Mouse (Mus musculus): ENCODE results near the gene Ankzf1.

The Ankzf1 gene
- long read RNA-seq, experiment 1, transcript Ankzf1-208 (13 exons, 2,739 nt) = major isoform, 7 of 15 reads
- long read RNA-seq, experiment 1, partial matches to known transcripts = 3 of 15 reads
- long read RNA-seq, experiment 1, other reads (novel, unspliced or antisense) = 5 of 15 reads
- long read RNA-seq, experiment 2, partial matches to known transcripts = 6 of 19 reads
- long read RNA-seq, experiment 2, other reads (novel, unspliced or antisense) = 7 of 19 reads

DNA sequence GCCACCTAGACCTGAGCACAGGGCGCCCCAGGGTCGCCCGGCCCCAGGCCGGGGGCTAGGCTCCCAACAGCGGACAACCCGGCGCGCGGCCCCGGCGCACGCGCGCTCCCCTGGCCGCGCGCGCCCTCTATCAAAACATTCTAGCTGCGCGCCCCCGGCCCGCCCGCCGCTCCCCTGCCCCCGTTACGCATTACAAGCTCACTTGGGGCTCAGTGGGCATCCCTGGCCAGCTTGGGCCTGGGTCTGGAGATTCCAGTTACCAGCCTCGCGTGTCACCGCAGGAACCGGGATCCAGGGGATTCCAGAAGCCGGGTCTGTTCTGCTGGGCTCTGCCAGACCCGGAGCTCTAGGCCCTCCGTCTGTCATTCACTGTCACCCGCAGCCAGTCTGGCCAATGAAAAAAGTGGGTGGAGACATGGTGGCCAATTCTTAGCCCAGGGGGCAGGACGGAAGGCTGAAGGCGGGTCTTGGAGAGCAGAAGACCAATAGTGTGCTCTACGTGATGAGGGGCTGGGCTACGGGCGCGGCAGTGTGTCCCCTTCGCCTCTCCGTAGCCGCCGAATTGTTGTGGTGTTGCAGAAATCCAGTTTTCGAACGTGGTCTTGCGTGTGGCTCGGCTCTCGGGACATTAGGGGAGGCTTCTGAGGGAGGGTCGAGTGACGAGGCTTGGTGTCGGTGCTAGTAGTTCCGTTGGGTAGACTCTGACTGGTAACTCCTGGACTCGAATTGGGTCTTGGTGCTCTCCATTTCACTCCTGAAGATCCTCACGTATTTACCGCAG, at the start of gene Ankzf1, which contains the start of gene Atg9a:
Gene Ankzf1 (plus strand): TSS at position 530 of the 781 bp plus-strand sequence.
Gene Atg9a (minus strand): TSS at position 575 of the 781 bp plus-strand sequence.
- intact Hi-C loops (cut with DNase I) = no loop called here

DNA sequence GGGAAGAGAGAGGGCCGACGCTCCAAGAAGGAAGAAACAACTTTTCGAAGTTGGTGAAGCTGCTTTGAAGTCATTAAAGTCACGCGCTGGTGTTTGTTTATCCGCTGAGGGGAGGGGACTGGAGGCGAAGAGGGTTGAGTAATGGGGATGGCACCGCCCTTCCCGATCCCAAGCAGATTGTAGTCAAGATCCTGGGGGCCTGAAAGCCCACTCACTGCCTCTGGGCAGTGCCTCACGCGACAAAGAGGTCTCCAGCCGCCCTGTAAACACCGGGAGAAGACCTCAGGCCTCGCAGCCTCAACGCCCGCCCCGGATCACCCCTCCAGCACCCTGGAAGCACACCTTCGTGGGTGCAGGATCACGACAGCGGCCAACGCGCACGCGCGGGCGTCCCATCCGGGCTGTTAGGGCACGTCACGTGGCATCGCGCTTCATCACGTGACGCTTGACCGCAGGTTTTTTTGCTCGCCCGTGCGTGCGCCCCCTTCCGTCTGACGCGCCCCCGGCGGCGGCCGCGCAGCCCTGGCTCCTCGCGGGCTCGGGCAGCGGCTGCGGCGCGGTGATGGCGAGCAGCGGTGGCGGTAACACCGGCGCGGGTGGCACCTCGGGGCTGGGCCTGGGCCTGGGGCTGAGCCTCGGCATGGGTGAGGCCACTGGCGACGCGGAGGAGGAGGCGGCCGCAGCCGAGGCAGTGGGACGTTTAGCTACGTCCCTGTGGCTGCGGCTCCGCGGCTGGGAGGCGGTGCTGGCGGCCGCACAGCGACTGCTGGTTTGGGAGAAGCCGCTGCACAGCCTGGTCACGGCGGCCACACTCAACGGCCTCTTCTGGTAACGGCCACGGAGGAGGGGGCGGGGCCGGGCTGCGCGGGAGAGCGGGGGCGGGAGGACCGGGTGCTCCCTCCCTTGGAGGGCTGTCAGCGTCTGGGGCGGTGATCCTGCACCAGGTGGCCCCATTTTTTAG, 49.4 kb upstream of the Ankzf1 start, which contains the start of the genes Cnppd1 and Retreg2:
Gene Cnppd1 (minus strand): TSS at position 411 of the 961 bp plus-strand sequence.
Gene Retreg2 (plus strand): TSS at position 478 of the 961 bp plus-strand sequence.
- intact Hi-C loops (cut with DNase I) = no loop called here

DNA sequence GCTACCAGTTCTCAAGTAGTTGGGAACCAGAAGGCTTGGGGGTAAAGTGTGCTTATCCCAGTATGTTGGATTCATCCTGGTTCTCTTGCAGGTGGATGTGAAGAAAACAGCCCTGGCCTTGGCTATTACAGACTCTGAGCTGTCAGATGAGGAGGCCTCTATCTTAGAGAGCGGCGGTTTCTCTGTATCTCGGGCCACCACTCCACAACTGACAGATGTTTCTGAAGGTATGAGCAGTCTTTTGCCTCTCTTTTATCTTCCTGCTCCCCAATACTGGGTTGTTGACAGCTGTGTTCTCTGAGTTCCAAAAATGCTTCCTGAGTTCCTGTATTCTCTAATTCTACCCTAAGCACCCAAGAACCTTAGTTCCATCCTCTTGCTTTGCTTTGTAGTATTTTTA, 46.4 kb upstream of the Ankzf1 start:
- intact Hi-C loops (cut with DNase I) = no loop called here

DNA sequence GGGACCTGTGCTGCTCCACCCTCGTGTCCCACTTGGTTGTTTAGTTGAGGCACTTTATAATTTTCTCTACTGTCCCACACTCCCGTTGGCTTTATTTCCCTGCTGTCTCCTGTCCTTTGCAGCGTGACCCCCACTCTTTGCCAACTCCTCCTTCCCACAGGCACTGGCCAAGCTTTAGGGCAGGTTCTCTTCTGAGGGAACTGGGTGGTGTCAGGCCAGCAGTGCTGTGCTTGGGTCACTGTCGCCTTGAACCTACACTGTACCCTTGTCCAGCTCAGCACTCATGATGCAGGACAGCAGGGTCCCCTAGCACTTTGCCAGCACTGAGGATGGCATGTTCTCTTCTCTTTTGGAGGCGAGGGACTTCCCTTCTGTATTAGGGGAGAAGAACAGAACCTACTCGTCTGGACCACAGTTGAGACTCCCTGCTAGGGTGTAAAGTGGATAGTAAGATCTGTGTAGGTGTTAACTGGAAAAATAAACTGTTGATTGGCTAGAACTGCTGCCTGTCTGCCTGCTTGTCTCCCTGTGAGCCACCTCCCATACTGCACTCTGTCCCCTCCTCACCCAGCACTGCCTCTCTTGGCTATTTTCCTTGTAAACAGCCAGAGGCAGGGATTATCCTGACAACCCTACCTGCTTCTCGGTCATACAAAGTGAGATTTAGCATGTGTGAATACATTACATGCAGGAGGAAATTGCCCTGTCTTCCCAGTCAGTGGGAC, 44.4 kb upstream of the Ankzf1 start:
- intact Hi-C loops (cut with DNase I) = no loop called here

DNA sequence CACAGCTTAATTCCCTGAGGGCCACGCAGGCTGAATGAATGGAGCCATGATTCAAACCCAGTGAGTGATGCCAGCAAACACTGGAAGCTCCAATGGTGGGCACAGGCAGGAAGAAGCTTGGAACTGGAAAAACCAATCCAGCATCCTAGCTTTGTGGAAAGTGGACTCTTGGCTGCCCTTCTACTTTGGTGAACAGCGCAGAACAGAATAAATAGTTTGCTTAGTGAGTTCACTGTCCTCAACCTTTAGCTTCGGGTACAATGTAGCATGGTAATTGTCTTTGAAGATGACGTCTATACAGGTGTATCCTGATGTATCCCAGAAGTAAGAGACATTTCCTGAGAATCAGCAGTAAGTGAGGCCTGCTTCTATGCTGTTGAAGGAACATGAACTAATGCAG, 43.2 kb upstream of the Ankzf1 start:
- intact Hi-C loops (cut with DNase I) = no loop called here

DNA sequence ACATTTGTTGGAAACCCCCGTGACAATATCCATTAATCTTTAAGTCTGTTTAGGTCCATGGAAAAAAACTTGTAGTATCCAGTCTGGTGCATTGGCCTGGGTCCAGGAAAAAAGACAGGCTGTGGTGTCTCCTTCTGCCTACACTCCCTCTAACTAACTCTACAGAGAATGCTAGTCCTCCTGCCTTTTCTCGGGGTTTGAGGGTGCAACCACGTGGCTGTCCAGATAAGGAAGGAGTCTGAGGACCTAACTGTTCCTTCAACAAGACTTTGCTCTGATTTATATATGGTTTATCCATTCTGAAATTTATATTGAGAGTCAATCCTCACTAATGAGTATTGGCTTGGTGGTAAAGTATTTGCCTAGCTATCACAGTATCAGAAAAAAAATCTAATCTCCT, 36.1 kb upstream of the Ankzf1 start:
- intact Hi-C loops (cut with DNase I) = no loop called here

DNA sequence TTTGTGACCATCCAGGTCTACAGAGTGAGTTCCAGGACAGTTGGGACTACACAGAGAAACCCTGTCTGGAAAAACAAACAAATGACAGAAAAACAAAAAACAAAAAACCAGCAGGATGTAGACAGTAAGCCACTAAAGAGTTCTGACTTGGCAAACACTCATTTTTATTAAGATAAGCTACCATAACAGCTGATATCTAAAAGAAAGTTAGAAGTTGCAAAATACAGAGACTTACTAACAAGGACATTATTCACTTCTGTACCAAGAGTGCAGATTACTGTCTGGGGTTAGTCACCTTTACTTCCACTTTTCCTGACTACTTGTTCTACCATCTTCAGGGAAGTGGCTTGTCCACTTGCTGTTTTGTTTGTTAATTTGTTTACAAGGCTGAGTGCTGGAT, 33.0 kb upstream of the Ankzf1 start:
- intact Hi-C loops (cut with DNase I) = no loop called here

DNA sequence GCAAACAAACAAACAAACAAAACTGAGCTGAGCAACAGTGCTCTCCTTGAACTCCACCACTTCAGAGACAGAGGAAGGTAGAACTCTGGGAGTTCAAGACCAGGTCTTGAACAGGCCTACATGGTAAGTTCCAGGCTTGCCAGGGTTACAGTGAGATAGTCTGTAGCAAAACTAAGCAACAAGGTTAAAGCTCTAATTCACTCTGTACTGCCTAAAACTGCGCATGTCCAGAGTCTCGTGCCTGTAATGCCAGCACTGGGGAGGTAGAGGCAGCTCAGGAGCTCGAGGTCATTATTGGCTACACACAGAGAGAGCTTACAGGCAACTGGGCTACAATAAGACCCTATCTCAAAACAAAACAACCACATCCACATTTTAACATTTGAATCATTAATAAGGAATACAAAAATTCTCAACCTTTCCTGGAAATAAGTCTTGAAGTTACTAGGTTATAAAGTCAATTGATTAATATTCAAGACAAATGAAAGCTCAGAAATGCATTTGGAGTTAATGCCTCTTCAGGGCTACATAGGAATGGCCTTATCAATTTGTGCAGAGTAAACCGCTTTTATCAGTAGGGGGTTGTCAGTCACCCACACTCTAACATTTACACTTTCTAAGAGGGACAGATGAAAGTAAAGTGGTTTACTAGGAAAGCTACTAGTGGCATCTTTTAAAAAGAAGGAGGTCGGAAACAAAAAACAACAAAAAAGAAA, 32.3 kb upstream of the Ankzf1 start:
- intact Hi-C loops (cut with DNase I) = no loop called here

DNA sequence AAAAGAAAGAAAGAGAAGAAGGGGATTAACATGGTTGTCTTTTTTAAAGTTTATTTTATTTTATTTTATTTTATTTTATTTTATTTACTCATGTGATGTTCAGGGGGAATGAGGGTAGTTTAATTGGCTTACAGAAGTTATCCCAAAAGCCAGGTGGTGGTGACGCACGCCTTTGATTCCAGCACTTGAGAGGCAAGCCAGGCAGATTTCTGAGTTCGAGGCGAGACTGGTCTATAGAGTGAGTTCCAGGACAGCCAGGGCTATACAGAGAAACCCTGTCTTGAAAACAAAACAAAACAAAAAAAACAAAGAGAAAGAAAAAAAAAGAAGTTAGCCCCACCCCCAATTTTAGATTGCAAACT, 31.7 kb upstream of the Ankzf1 start:
- intact Hi-C loops (cut with DNase I) = no loop called here

DNA sequence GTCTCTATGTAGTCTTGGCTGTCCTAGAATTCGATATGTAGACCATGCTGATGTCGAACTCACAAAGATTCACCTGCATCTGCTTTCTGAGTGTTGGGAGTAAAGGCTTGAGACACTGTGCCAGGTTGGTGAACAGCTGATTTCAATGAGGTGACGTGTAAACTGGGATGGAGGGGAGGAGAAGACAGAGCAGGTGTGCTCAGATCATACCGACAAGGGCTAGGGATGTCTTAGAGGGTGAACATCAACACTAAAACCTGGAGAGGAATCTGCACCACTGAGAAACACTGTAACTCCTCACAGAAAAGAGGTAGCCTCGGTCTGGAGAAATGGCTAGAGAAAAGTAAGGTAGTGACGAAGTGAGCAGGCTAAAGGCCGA, 23.9 kb upstream of the Ankzf1 start:
- intact Hi-C loops (cut with DNase I) = no loop called here

DNA sequence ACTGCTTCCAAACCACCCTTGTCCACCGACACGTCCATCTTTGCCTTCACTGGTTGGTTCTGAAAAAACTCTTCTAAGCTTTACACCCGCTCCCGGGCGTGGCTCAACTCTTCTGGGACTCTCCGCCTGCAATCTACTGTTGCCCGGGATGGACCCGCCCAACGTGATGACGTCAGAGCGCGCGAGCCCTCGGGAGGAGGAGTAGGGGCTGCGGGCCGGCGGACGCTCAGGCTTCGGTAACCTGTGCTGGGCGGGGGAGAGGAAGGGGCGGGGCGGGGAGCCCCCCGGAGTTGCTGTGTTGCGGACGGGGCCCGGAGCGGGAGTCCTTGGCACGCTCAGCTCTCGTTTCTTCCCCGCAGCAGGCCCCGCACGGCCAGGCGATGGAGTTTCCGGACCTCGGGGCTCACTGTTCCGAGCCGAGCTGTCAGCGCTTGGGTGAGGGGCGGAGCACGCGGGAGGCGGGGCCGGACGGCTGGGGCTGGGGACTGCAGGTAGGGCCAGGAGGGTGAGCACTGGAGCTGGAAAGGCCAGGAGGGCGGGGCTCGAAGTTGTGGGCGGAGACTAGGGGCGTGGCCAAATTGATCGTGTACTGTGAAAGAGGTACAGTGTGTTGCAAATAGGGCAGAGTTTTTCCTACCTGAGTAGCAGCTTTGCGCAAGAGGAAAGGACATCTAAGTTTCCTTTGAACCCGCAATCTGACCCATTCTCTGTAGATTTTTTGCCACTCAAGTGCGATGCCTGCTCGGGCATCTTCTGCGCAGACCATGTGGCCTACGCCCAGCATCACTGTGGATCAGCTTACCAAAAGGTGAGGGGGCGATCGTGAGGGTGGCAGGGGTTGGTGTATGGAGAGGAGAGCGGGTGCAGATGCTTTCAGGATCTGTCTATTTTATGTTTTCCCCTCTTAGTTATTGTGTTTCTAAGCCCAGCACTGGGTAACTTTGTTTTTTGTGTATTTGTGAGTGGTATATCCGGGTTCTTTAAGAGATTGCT, 23.2 kb upstream of the Ankzf1 start, which contains the start of gene Zfand2b:
Gene Zfand2b (plus strand): TSS at position 175 of the 993 bp plus-strand sequence.
- intact Hi-C loops (cut with DNase I) = no loop called here

DNA sequence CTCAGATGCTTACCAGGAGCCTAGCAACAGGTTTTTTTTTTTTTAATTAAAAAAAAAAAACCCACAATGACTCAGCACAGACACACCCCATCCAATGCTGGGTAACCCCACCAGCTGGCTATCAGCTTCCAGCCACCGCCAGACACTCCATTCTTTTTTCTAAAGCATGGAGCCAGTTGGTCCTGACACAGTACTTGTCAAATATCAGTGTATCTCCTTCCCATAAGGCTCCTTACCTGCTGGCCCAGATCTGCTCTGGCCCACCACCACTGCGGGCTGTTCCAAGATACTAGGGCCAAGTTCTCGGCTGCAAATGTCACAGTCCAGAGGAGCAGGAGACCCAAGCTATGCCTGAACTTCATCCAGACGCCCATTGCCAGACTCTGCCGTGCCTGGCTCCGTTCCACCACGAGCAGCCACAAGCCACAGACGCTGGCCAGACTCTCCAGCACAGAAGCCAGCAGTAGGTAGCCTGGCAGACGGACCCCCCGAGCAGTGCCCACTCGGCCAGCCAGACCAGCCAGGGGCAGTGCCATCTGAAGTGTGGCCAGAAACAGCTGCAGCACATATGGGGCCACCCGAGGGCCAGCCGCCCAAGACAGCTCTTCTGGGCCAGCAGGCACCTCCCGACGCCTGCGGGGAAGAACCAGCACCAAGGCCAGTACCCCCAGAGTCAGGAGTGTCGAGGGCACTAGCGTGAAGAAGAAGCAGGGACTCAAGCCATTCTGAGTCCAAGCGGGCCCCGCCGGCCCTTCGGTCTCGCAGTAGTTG, 12.4 kb upstream of the Ankzf1 start:
- intact Hi-C loops (cut with DNase I) = no loop called here

DNA sequence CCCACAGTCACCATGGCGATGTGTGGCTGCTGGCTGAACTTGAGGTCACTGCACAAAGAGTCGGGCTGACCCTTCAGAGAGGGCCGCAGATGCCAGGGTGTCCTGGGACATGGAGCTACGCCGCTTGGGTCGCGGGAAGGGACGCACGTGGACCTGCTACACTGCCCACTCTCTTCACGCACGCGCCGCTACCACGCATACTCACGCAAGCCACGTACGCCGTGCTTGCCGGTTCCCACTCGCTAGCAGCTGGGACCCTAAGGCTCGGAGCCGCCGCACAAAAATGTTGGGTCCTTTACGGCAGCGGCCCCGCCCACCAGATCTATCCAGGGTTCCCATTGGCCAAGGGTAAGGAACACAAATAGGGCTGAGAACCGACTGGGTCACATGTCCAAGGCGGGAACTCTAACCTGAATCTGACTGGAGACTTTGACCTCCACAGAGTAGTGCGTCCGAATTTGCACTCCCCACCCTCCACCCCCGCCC, 11.8 kb upstream of the Ankzf1 start, which contains the start of gene Abcb6:
Gene Abcb6 (minus strand): TSS at position 288 of the 486 bp plus-strand sequence.
- intact Hi-C loops (cut with DNase I) = no loop called here

DNA sequence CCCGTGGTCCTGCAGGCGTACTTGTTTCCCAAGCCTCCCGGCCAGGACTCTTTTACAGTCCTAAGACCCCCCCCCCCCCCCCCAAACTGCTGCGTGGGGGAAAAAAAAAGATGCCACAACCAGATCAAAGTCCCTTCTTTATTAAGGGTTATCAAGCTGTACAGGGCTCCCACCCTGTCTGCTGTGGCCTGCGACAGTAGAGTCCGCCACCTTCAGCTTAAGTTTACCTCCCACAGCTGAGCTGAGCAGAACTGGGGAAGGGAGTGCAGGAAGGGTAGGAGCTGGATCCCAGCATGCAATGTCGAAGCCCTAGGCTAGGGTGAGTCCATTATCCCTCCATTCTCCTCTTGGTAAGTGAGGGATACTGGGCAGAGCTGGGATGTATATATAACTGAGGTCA, 11.2 kb upstream of the Ankzf1 start:
- intact Hi-C loops (cut with DNase I) = no loop called here

DNA sequence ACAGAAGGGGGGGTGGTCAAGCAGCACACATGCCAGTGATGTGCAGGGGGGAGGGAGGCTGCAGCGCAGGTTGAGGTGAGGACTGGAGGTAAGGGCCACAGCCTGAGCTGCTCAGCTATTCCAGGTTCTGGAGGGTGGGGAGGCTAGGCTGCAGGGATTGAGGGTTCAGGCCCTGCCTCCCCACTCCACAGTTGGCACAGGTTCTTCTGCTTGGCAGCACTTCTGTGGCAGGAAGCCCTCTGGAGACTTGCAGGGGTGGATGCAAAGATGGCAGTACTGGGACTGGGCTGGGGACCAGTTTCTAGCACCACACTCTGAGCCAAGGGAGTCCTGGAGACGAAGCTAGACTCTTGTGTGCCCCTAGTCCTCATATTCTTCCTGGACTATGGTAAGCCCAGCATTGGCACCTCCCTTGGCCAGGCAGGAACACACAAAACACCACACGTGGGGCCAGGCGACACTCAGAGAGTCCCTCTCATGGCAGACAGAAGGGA, 10.5 kb upstream of the Ankzf1 start:
- intact Hi-C loops (cut with DNase I) = no loop called here

DNA sequence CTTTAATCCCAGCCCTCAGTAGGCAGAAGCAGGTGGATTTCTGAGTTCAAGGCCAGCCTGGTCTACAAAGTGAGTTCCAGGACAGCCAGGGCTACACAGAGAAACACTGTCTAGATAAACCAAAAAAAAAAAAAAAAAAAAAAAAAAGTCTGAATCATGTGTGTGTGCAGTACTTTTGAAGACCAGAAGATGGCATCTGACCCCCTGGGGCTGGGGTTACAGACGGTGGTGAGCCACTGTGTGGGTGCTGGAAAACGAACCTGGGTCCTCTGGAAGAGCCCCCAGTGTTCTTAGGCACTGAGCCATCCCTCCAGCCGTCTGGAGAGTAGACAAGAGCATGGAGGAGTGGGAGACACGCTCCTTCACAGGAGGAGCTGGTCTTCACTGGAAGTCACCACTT, 9.8 kb upstream of the Ankzf1 start:
- intact Hi-C loops (cut with DNase I) = no loop called here

DNA sequence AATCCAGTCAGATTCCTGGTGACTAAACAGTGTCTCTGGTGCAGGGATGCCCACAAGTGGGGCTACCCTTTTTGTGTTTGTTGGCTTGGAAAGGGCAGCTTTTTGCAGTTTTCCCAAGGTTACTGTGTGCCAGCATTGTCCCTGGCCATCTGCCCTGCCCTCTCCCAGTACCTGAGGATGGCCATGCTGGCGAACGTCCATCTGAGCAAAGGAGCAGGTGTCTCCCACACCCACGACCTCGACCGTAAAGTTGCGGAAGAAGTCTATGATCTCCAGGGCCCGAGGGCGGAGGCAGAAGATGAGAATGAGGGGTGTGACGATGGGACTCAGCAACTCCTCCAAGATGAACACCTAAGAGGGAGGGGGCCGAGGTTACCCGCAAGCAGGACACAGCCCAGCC, 6.5 kb upstream of the Ankzf1 start:
- intact Hi-C loops (cut with DNase I) = no loop called here

DNA sequence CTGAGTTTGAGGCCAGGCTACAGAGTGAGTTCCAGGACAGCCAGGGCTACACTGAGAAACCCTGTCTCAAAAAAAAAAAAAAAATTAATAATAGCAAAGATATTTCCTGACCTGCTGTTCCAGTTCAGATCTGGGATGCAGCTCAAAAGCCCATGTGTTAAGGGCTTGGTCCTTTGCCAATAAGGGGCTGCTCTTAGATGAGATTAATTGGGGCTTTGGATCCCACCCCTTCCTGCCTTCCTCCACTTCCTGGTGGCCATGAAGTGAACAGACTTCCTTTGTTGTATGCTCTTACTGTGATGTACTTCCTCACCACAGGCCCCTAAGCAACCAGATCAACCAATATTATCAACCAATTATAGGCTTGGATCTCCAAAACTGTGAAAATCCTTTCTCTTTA, 4.8 kb upstream of the Ankzf1 start:
- intact Hi-C loops (cut with DNase I) = no loop called here

Data from adrenal gland (tissue).